In genomic region chr1:92852450-92852849, GRCm38 (mm10) we compare ENCODE assay signal across 33 mouse cellular contexts. TPM values are rescaled to one million over a fixed set of nuclear protein-coding genes. Genes with fewer than 3 reads are reported as not detected.
A peak's percentile ranks its signal among the peaks of the same experiment; 100 is the strongest.
DNase-seq lines count a peak whose midpoint lies in the region; ATAC-seq lines count a peak whose summit lies in the region.
"Had no signal": no experiment of that assay in that cellular context is flagged by ENCODE, and none has a peak within 500 bp of the region (broad histone marks: within the 10 kb centered on the region; RNA-seq: fewer than 3 reads in every experiment).

No protein-coding gene starts in this region.

- H3K9me3 ChIP-seq in heart, embryonic 10.5 days = no peaks in the 10 kb centered on the region
- H3K9me3 ChIP-seq in heart, embryonic 11.5 days (replicated peaks; ENCODE audit: control insufficient read depth, low read length) = no peaks in the 10 kb centered on the region
- no peaks in the 10 kb centered on the region for H3K9me3 ChIP-seq in midbrain, embryonic 13.5 days
- no peaks in the 10 kb centered on the region for H3K9me3 ChIP-seq in midbrain, embryonic 11.5 days (ENCODE audit: control insufficient read depth, low read length)
- H3K9me3 ChIP-seq in heart, embryonic 16.5 days (replicated peaks; ENCODE audit: control insufficient read depth, low read length) = no peaks in the 10 kb centered on the region
- H3K9me3 ChIP-seq: embryonic facial prominence, embryonic 10.5 days; embryonic facial prominence, embryonic 15.5 days; forebrain, embryonic 12.5 days; hindbrain, embryonic 12.5 days; intestine, embryonic 15.5 days; limb, embryonic 10.5 days; limb, embryonic 15.5 days; liver, embryonic 13.5 days; megakaryocyte, embryonic 14.5 days; neural tube, embryonic 13.5 days had no signal

- peaks cover 52% of the 10 kb centered on the region for H3K27me3 ChIP-seq in heart, embryonic 10.5 days (ENCODE audit: insufficient read depth, poor library complexity, severe bottlenecking)
- H3K27me3 ChIP-seq in heart, embryonic 11.5 days (ENCODE audit: control insufficient read depth, insufficient read depth, low read length) = peaks cover 24% of the 10 kb centered on the region
- H3K27me3 ChIP-seq in midbrain, embryonic 13.5 days = no peaks in the 10 kb centered on the region
- no peaks in the 10 kb centered on the region for H3K27me3 ChIP-seq in midbrain, embryonic 11.5 days (ENCODE audit: control insufficient read depth, insufficient read depth, low read length)
- no peaks in the 10 kb centered on the region for H3K27me3 ChIP-seq in heart, embryonic 16.5 days (ENCODE audit: control insufficient read depth, insufficient read depth, low read length)
- H3K27me3 ChIP-seq: embryonic facial prominence, embryonic 15.5 days; forebrain, embryonic 12.5 days; hindbrain, embryonic 12.5 days; intestine, embryonic 15.5 days; limb, embryonic 15.5 days; neural tube, embryonic 13.5 days had no signal

- peaks cover 37% of the 10 kb centered on the region for H3K36me3 ChIP-seq in heart, embryonic 10.5 days
- H3K36me3 ChIP-seq in heart, embryonic 11.5 days (ENCODE audit: control insufficient read depth, insufficient read depth, low read length) = peaks cover 10% of the 10 kb centered on the region; the same call in 1 of the 2 replicates
- H3K36me3 ChIP-seq in midbrain, embryonic 13.5 days = peaks cover 54% of the 10 kb centered on the region
- peaks cover 23% of the 10 kb centered on the region for H3K36me3 ChIP-seq in midbrain, embryonic 11.5 days (ENCODE audit: control insufficient read depth, insufficient read depth, low read length)
- peaks cover 11% of the 10 kb centered on the region; the same call in 1 of the 2 replicates for H3K36me3 ChIP-seq in heart, embryonic 16.5 days (ENCODE audit: control insufficient read depth, insufficient read depth)
- H3K36me3 ChIP-seq: intestine, embryonic 15.5 days; liver, embryonic 13.5 days had no signal

- 82% methylated on average over 2 of the region's 2 CpGs for WGBS in heart, embryonic 10.5 days
- WGBS in heart, embryonic 11.5 days (ENCODE audit: insufficient replicate concordance) = 75% methylated on average over 2 of the region's 2 CpGs
- WGBS in midbrain, embryonic 13.5 days = 95% methylated on average over 2 of the region's 2 CpGs
- 93% methylated on average over 2 of the region's 2 CpGs for WGBS in midbrain, embryonic 11.5 days
- 60% methylated on average over 2 of the region's 2 CpGs for WGBS in heart, embryonic 16.5 days

- no peak for ATAC-seq in heart, embryonic 11.5 days (replicated peaks; ENCODE audit: insufficient number of reproducible peaks, low FRiP score, low TSS enrichment)
- ATAC-seq in midbrain, embryonic 13.5 days = no peak
- ATAC-seq in midbrain, embryonic 11.5 days (ENCODE audit: low FRiP score) = no peak
- peak; percentile 37; the same call in 1 of the 2 replicates for ATAC-seq in heart, embryonic 16.5 days (replicated peaks; ENCODE audit: extremely low read depth, insufficient read depth, low FRiP score)
- ATAC-seq: forebrain, postnatal 0 days; intestine, embryonic 15.5 days; lung, postnatal 0 days had no signal

- no peak overlapping the region for H3K4me3 ChIP-seq in heart, embryonic 10.5 days
- no peak overlapping the region for H3K4me3 ChIP-seq in heart, embryonic 11.5 days (ENCODE audit: low read depth, low read length)
- no peak overlapping the region for H3K4me3 ChIP-seq in midbrain, embryonic 13.5 days (replicated peaks)
- no peak overlapping the region for H3K4me3 ChIP-seq in midbrain, embryonic 11.5 days (ENCODE audit: low read depth, low read length)
- H3K4me3 ChIP-seq in heart, embryonic 16.5 days (ENCODE audit: low read length) = no peak overlapping the region
- H3K4me3 ChIP-seq: embryonic facial prominence, embryonic 10.5 days; embryonic facial prominence, embryonic 15.5 days; forebrain, embryonic 12.5 days; hindbrain, embryonic 12.5 days; intestine, embryonic 15.5 days; limb, embryonic 10.5 days; limb, embryonic 15.5 days; liver, embryonic 13.5 days; megakaryocyte, embryonic 14.5 days; neural tube, embryonic 13.5 days had no signal

- 0 out of 2 replicates have a peak overlapping the region, but pooled peaks have one; percentile 2 for H3K27ac ChIP-seq in heart, embryonic 10.5 days
- H3K27ac ChIP-seq in heart, embryonic 11.5 days (ENCODE audit: low read depth, low read length) = no peak overlapping the region
- H3K27ac ChIP-seq in midbrain, embryonic 13.5 days = no peak overlapping the region
- H3K27ac ChIP-seq in midbrain, embryonic 11.5 days (ENCODE audit: low read depth, low read length) = no peak overlapping the region
- peak overlapping the region; percentile 49 for H3K27ac ChIP-seq in heart, embryonic 16.5 days (ENCODE audit: low read length)
- H3K27ac ChIP-seq: embryonic facial prominence, embryonic 10.5 days; embryonic facial prominence, embryonic 15.5 days; hindbrain, embryonic 12.5 days; intestine, embryonic 15.5 days; kidney, postnatal 0 days; limb, embryonic 10.5 days; limb, embryonic 15.5 days; liver, embryonic 13.5 days; neural tube, embryonic 13.5 days; stomach, postnatal 0 days had no signal

- DNase-seq in heart, embryonic 10.5 days (ENCODE audit: low spot score) = no peak
- no peak for DNase-seq in midbrain, embryonic 11.5 days (ENCODE audit: low spot score, missing footprints)
- peak; percentile 29 for DNase-seq in heart, postnatal 4 days
- DNase-seq in adrenal gland, postnatal 10 days = no peak
- DNase-seq: adrenal gland, adult 2 months; B cell, adult 2 months; cerebellum, adult 8-10 months; cerebellum, postnatal 25 days; forebrain, postnatal 0 days; gastrocnemius, postnatal 10 days; kidney, adult 8-10 months; layer of hippocampus, postnatal 36 days; liver, embryonic 13.5 days; lung, adult 18-20 months; lung, postnatal 4 days; right cerebral cortex, postnatal 4 days; thymus, adult 18-20 months; thymus, postnatal 25 days had no signal

- H3K4me2 ChIP-seq in heart, embryonic 11.5 days = no peak overlapping the region
- no peak overlapping the region for H3K4me2 ChIP-seq in midbrain, embryonic 13.5 days (replicated peaks)
- H3K4me2 ChIP-seq in midbrain, embryonic 11.5 days = no peak overlapping the region
- no peak overlapping the region for H3K4me2 ChIP-seq in heart, embryonic 16.5 days (ENCODE audit: low read depth, low read length)
- H3K4me2 ChIP-seq: embryonic facial prominence, embryonic 15.5 days; forebrain, embryonic 12.5 days; hindbrain, embryonic 12.5 days; intestine, embryonic 15.5 days; limb, embryonic 15.5 days; liver, embryonic 13.5 days; neural tube, embryonic 13.5 days had no signal

- H3K9ac ChIP-seq in heart, embryonic 11.5 days (ENCODE audit: low read depth, low read length) = no peak overlapping the region
- H3K9ac ChIP-seq in midbrain, embryonic 13.5 days (replicated peaks) = peak overlapping the region; percentile 39; the same call in 1 of the 2 replicates
- no peak overlapping the region for H3K9ac ChIP-seq in midbrain, embryonic 11.5 days (ENCODE audit: low read length)
- H3K9ac ChIP-seq in heart, embryonic 16.5 days (ENCODE audit: low read length) = no peak overlapping the region
- H3K9ac ChIP-seq: embryonic facial prominence, embryonic 15.5 days; forebrain, embryonic 12.5 days; forebrain, postnatal 0 days; hindbrain, embryonic 12.5 days; intestine, embryonic 15.5 days; limb, embryonic 15.5 days; liver, embryonic 13.5 days had no signal

- H3K4me1 ChIP-seq in heart, embryonic 10.5 days = peaks cover 64% of the 10 kb centered on the region
- peaks cover 36% of the 10 kb centered on the region for H3K4me1 ChIP-seq in heart, embryonic 11.5 days (ENCODE audit: control insufficient read depth, insufficient read depth, low read length)
- peaks cover 51% of the 10 kb centered on the region for H3K4me1 ChIP-seq in midbrain, embryonic 13.5 days (replicated peaks)
- H3K4me1 ChIP-seq in midbrain, embryonic 11.5 days (ENCODE audit: control insufficient read depth, insufficient read depth, low read length) = peaks cover 18% of the 10 kb centered on the region
- peaks cover 34% of the 10 kb centered on the region for H3K4me1 ChIP-seq in heart, embryonic 16.5 days (ENCODE audit: control insufficient read depth, insufficient read depth, low read length)

RNA-seq across cellular contexts. Expression of gene Gpc1, which starts 21.0 kb away (rescaled TPM):
- polyA plus RNA-seq in heart, embryonic 10.5 days (2016; fragmentation: Nextera tagmentation; extraction: Ambion mirVana) = 36.4 and 38.7 TPM in 2 replicates
- 25.9 and 34.3 TPM in 2 replicates for polyA plus RNA-seq in heart, embryonic 11.5 days (2014; fragmentation: Nextera tagmentation; extraction: Ambion mirVana)
- polyA plus RNA-seq in midbrain, embryonic 13.5 days (2015; fragmentation: Nextera tagmentation; extraction: Ambion mirVana) = 55.8 and 67.7 TPM in 2 replicates
- 32.1 and 41.8 TPM in 2 replicates for polyA plus RNA-seq in midbrain, embryonic 11.5 days (2014; fragmentation: Nextera tagmentation; extraction: Ambion mirVana)
- polyA plus RNA-seq in heart, embryonic 16.5 days (2015; fragmentation: Nextera tagmentation; extraction: Ambion mirVana) = 68.0 and 70.4 TPM in 2 replicates
- 100 to 1,000 TPM; 133 to 148 TPM for total RNA-seq in heart, postnatal 4 days (2021)
- total RNA-seq in adrenal gland, postnatal 10 days (2021) = 10 to 100 TPM; 39.7 to 51.8 TPM

RNA-seq across cellular contexts. Expression of gene Ankmy1, which starts 50.3 kb away (rescaled TPM):
- 0.06 and 0.18 TPM in 2 replicates for polyA plus RNA-seq in heart, embryonic 10.5 days (2016; fragmentation: Nextera tagmentation; extraction: Ambion mirVana)
- 0.34 and 0.70 TPM in 2 replicates for polyA plus RNA-seq in heart, embryonic 11.5 days (2014; fragmentation: Nextera tagmentation; extraction: Ambion mirVana)
- 0.72 and 1.0 TPM in 2 replicates for polyA plus RNA-seq in midbrain, embryonic 13.5 days (2015; fragmentation: Nextera tagmentation; extraction: Ambion mirVana)
- 0.61 and 0.68 TPM in 2 replicates for polyA plus RNA-seq in midbrain, embryonic 11.5 days (2014; fragmentation: Nextera tagmentation; extraction: Ambion mirVana)
- polyA plus RNA-seq in heart, embryonic 16.5 days (2015; fragmentation: Nextera tagmentation; extraction: Ambion mirVana) = 0.44 and 0.67 TPM in 2 replicates
- total RNA-seq in heart, postnatal 4 days (2021) = under 1 TPM in 1 of 2 experiments, not detected in 1; 0.14 TPM
- under 1 TPM; 0.75 to 0.82 TPM for total RNA-seq in adrenal gland, postnatal 10 days (2021)
- polyA plus RNA-seq: liver, embryonic 13.5 days had no signal

RNA-seq across cellular contexts. Expression of gene Dusp28, which starts 54.3 kb away (rescaled TPM):
- 7.6 and 8.6 TPM in 2 replicates for polyA plus RNA-seq in heart, embryonic 10.5 days (2016; fragmentation: Nextera tagmentation; extraction: Ambion mirVana)
- polyA plus RNA-seq in heart, embryonic 11.5 days (2014; fragmentation: Nextera tagmentation; extraction: Ambion mirVana) = 6.2 and 6.9 TPM in 2 replicates
- 15.7 and 16.3 TPM in 2 replicates for polyA plus RNA-seq in midbrain, embryonic 13.5 days (2015; fragmentation: Nextera tagmentation; extraction: Ambion mirVana)
- polyA plus RNA-seq in midbrain, embryonic 11.5 days (2014; fragmentation: Nextera tagmentation; extraction: Ambion mirVana) = 9.2 and 11.3 TPM in 2 replicates
- polyA plus RNA-seq in heart, embryonic 16.5 days (2015; fragmentation: Nextera tagmentation; extraction: Ambion mirVana) = 16.6 and 18.5 TPM in 2 replicates
- total RNA-seq in heart, postnatal 4 days (2021) = 10 to 100 TPM in 1 of 2 experiments, 1 to 10 TPM in 1; 9.3 to 10.6 TPM
- 10 to 100 TPM; 13.5 to 17.0 TPM for total RNA-seq in adrenal gland, postnatal 10 days (2021)

RNA-seq across cellular contexts. Expression of gene Rnpepl1, which starts 58.1 kb away (rescaled TPM):
- 25.9 and 30.4 TPM in 2 replicates for polyA plus RNA-seq in heart, embryonic 10.5 days (2016; fragmentation: Nextera tagmentation; extraction: Ambion mirVana)
- 21.7 and 24.6 TPM in 2 replicates for polyA plus RNA-seq in heart, embryonic 11.5 days (2014; fragmentation: Nextera tagmentation; extraction: Ambion mirVana)
- polyA plus RNA-seq in midbrain, embryonic 13.5 days (2015; fragmentation: Nextera tagmentation; extraction: Ambion mirVana) = 20.1 and 24.8 TPM in 2 replicates
- 13.3 TPM in 2 replicates for polyA plus RNA-seq in midbrain, embryonic 11.5 days (2014; fragmentation: Nextera tagmentation; extraction: Ambion mirVana)
- polyA plus RNA-seq in heart, embryonic 16.5 days (2015; fragmentation: Nextera tagmentation; extraction: Ambion mirVana) = 29.8 and 45.6 TPM in 2 replicates
- total RNA-seq in heart, postnatal 4 days (2021) = 10 to 100 TPM; 73.8 to 74.1 TPM
- 10 to 100 TPM; 64.6 to 72.0 TPM for total RNA-seq in adrenal gland, postnatal 10 days (2021)

Comparison
In these comparisons a context has a peak if more than half of its experiments do, and no peak if none do; other contexts are left out.
1. H3K27ac ChIP-seq: peak in heart, embryonic 10.5 days (single experiment) and heart, embryonic 16.5 days (single experiment); none in heart, embryonic 11.5 days (single experiment), midbrain, embryonic 13.5 days (single experiment) and midbrain, embryonic 11.5 days (single experiment).